Mouse (Mus musculus) brain, embryonic 14.5 days (tissue): ENCODE data around the gene Ifitm6.

Source experiments
- CTCF ChIP-seq: fragments of 200-500 bp; IDR thresholded peaks from 2 replicates; pipeline ENCODE4 v1.5.1; 2012; ENCODE audit warnings: inconsistent platforms, mild to moderate bottlenecking, moderate library complexity, borderline replicate concordance; ENCODE audit not compliant: insufficient read depth, insufficient read length; ENCODE audit errors: extremely low read depth
- POLR2A ChIP-seq: fragments of 200-500 bp; IDR thresholded peaks from 2 replicates; pipeline ENCODE4 v1.6.1; 2012; ENCODE audit warnings: mild to moderate bottlenecking, inconsistent platforms, borderline replicate concordance; ENCODE audit not compliant: poor library complexity, insufficient read depth, insufficient read length, severe bottlenecking; ENCODE audit errors: extremely low read depth

GRCm38 (mm10) chr7:140970931-140971330 is 46.8 kb downstream of the Ifitm6 start:
- TF ChIP-seq POLR2A (no peak), CTCF (no peak)
